Mouse (Mus musculus) thymus, adult 18-20 months (tissue): Measurements from ENCODE around the gene Slc5a4b.

Experiments used
- DNase-seq, 2 experiments: peaks; one replicate each; pipeline ENCODE4 v3.0.0; 2022; ENCODE audit warnings: mixed read lengths in 2 of 2

Gene Slc5a4b

DNA sequence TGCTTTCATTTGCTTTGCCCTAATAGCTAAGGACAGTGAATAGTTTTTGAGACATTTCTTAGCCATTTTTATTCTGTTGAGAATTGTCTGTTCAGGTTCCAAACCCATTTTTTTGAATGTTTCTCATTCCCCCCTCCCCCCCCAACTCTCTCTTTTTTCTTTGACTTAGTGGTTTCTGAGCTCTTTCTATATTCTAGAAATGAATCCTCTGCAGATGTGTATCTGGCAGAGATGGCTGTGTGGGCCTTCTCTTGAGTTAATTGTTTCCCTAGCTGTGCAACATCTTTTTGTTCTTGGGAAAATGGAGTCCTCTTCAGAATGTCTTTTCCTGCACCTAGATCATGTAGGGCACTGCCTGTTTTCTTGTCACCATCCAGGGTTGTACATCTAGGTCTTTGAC lies 75.5 kb downstream of the Slc5a4b start:
- DNase-seq, result no peak

DNA sequence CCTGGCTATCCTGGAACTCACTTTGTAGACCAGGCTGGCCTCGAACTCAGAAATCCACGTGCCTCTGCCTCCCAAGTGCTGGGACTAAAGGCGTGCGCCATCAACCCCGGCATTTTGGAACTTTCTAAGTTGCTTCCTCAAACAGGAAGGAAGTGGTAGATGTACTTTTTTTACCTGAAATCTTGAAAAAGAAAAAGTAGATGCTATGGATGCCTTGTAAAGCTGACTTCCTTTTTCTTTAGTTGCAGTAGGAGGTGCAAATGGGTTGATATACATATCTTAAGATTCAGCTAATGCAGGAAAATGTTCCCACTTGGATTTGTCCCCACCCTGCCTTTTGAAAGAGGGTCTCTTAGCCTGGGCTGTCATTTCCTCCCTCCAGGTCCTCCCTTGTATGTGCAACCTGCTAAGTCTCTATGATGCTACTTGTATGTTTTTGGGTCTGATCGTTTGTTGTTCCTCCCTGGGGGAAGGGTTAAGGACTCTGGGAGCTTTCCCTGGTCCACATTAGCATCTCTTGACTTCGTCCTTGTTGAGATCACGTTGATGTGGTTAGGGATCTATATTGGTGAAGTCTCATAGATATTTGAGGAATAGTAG lies 76.7 kb downstream of the Slc5a4b start:
- no peak for DNase-seq

DNA sequence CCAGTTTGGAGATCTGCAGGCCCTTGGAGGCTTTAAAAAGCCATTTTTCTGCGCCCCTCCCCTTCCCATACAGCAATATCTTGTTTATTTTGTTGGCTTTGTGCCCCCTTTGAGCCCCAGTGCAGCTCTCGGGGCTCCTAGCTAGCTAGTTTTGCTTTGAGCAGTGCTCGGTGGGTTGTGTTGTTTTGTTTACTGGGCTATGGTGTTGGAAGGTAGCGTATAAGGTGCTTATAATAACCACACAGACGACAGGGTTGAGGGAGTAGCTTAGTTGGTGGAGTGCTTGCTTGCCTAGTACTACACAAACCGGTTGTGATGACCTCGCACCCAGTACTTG lies 77.7 kb downstream of the Slc5a4b start:
- DNase-seq, result no peak

DNA sequence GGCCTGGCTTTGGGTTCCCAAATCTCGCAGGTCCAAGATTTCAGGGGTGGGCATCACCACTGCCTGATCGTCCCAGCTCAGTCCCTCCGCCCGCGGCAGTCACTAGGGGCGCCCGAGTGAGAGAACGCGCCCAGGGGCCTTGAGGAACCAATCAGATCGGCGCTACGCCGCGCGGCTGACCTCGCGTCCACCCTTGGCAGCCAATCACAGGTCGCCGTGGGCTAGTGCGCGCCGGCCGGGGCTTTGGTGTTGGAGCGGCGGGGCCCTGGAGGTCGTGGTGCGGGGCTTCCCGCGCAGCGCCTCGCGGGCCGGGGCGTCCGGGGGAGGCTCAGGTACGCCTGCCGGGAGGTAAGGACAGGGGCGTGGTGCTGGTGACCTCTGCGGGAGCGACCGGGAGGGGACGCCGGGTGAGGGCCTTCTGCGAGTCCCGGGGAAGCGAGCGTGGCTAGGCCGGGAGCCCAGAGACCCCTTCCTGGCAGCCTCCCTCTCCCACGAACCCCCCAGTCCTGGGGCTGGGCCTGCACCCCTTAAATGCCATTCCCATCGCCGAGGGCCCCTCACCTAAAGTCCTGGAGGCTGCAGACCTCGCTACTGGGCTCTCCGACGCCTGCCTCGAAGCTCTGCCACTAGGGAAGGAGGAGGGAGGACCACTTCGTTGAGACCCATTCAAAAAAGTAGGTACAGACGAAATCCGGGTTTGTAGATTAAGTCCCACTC lies 78.2 kb downstream of the Slc5a4b start, which contains the start of gene Zfp280b:
Zfp280b (plus strand) TSS at position 249 of the 717 bp plus-strand sequence.
- DNase-seq, result peak; percentile 91 to 92

DNA sequence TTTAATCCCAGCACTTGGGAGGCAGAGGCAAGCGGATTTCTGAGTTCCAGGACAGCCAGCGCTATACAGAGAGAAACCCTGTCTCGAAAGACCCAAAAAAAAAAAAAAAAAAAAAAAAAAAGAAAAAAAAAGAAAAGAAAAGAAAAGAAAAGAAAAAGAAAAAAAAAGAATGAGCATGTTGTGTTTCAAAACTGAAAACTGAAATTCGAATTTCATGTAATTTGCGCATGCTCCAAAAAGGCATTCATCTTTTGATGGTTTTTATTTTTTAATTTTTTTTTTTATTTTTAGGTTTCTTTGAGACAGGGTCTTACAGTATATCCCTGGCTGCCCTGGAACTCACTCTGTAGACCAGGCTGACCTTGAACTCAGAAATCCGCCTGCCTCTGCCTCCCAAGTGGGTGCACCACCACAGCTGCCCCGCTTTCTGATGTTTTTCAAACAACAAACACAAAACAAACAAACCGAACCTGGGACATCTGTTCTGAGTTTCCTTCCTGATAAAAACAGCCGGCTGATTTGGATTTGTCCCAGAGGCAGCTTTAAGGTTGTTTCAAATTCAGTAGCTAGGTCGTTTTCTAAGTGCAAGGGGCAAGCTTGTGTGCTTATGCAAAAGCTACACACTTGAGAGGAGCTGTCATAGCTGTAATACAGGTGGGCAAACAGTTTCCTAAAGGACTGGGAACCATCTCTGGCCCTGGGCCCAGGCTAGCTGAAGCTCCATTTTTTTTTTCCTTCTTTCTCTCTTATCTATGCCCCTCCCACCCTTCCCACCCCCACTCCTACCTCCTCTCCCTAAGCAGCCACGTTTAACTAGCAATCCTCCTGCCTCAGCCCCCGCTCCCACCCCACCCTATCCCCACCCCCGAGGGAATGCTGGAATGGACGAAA lies 79.0 kb downstream of the Slc5a4b start:
- no peak for DNase-seq

DNA sequence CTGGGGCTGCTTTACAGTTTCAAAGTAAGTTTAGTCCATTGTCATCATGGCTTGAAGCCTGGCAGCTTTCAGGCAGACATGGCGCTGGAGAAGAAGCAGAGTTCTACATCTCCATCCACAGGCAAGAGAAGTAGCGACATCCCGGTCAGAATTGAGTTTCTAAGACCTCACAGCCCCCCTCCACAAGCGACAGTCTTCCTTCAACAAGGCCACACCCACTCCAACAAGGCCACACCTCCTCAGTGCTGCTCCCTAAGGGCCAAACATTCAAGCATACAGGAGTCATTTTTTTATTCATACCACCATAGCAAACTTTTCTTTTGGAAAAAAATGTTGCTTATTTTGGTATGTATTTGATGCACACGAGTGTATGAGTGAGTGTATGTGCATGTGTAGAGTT lies 80.3 kb downstream of the Slc5a4b start:
- no peak for DNase-seq

DNA sequence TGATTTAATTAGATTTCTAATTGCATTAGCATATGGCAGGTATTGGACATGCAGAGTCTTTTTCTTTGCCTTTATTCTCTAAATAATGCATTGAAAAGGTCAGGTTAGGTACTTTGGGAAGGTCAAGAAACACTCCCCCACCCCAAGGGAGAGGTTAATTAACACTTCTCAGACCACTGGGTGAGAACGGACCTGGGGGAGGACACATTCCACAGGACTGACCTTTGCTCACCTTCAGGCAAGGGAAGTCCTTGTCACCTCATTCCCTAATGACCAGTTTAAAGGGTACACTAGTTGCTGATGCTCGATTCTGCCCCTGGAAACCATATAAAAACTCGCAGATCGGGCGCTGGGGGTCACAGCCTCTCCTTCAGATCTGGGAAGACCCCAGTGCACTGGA lies 81.5 kb downstream of the Slc5a4b start:
- DNase-seq, result no peak

DNA sequence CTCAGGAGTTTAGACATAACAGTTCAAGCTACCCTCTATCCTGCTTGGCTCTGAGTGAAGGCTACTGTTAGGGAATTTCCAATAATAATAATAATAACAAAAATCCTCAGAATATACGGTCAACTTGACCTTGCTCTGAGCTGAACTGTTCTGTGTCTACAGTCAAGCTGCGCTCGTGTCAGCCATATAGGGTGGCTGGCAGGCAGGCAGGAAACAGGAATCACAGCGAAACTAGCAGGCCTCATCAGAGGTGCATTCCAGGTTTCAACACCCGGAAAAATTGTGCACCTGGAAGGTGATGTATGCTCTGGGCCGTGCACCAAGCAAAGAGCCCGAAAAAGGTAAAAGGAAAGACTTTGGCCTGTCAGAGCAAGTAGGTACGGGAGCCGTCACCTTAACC lies 82.4 kb downstream of the Slc5a4b start:
- DNase-seq, result no peak

DNA sequence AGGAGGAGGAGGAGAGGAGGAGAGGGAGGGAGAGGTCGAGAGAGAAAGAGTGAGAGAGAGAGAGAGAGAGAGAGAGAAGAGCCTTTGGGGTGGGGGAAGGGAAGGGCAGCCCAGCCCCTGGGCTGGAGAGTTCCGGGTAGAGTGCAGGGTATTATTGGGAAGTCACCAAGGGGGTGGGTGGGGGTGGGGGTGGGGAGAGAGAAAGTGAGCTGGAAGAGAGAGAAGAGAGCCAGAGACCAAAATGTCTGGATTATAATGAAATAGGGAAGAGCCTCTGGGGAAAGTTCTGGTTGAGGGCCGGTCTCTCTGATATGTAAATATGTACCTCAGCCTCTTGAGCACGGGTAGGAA lies 82.8 kb downstream of the Slc5a4b start:
- DNase-seq, result no peak

DNA sequence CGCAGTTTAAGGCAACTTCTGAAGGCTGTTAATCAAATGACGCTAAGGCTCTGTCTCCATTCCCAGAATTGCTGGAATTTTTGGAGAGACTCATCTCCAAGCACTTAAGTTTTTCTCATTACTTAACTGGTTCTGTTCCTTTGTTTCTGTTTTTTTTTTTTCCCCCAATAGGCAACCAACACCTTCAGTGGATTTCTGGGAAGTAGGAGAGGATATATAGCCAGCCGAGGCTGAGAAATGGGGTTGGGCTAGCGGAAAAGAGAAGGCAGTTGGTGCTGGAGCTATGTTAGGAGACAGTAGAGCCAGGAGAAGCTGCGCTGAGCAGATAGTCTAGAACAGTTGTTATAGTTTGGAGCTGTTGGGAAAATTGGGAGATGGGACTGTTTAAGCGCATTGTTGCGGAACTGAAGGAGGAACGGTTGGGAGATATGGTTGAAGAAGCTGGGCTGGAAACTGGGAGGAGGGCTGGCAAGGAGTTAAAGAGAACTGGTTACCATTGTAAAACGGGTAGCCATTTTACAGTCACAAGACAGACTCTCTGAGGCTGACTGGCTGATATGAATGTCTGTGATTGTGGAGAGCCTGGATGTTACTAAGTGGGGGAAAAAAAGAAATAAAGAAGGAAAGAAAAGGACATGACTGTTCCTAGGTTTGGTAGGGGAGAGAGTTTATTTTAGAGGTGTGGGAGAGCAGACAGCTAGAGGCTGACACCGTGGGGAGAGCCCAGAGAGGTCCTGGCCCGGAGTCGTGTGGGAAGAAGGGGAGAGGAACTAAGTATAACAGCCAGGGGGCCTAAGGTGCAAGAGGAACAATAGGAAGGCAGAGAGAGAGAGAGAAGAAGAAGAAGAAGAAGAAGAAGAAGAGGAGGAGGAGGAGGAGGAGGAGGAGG lies 83.4 kb downstream of the Slc5a4b start:
- DNase-seq, result no peak

DNA sequence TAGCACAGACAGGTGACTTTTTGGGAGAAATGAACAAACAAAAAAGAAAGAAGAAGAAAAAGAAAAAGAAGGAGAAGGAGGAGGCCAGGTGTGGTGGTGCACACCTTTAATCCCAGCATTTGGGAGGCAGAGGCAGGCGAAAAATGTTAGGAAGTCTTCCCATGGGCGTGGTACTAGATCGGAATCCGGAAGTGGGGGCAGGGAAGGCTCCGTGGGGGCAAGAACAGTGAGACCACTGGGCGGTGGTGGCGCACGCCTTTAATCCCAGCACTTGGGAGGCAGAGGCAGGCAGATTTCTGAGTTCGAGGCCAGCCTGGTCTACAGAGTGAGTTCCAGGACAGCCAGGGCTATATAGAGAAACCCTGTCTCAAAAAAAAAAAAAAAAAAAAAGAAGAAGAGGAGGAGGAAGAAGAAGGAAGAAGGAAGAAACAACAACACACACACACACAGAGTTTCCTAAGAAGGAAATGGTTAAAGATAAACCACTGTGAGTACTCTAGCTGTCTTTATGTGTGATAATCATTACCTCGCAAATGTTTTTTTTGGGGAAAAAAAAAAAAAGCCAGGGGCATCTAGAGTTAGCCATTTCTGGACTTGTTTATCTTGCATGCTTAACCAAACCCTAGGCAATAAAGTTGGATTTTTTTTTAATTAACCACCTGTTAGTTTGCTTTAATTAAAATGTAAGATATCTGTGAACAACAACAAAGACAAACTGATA lies 85.1 kb downstream of the Slc5a4b start:
- DNase-seq, result no peak

DNA sequence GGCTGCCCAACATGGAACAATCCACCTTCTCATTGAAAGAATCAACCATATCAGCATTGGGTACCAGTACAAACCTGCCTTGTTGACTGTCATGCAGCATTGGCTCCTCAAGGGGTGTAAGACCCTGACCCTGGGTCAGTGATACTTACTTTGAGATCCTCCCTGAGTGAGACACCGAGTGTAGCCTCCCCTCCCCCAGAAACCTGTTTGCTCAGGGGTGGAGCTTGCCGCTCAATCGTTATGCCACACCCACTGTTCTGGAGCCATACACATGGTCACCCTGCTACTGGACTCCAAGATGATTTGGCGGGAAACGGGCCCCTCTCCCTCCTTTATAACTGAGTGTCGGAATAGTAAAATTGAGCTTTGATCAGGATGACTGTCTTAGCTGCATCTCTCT lies 86.8 kb downstream of the Slc5a4b start:
- no peak for DNase-seq

DNA sequence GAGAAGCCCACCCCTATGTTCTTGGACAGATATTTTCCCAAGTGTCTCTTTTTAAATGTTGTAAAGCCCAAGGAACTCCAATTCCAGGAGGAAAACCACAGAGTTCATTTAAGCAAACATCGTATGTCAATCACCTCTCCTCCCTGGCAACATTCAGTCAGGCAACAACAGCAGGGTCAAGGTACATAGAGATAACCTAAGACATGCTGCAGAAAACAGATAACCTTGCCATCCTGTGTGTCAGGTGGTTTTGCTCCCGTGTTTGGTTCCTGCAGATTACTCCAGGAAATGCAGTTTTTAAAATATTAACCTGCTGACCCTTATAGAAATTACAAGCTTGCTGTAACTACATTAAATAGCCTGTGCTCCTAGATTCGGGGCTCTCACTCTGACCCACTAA lies 89.0 kb downstream of the Slc5a4b start:
- DNase-seq, result no peak

DNA sequence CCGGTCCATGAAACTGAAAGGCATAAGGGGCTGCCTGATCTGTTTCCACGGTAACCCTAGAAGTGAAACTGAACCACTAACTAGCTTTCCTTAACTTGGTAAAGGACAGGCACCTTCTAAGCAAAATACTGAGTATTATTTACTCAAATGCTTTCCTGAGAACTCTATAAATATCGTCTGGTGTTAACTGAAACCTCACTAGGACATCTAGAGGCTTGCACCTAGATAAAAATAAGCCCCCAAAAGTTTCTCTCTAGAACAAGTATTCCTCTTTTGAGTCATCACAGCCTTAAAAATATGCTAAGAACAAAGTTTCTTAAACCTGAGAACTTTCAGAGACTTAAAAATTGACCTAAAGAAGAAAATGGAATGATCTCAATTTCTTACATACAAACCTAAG lies 93.9 kb downstream of the Slc5a4b start:
- DNase-seq, result no peak

DNA sequence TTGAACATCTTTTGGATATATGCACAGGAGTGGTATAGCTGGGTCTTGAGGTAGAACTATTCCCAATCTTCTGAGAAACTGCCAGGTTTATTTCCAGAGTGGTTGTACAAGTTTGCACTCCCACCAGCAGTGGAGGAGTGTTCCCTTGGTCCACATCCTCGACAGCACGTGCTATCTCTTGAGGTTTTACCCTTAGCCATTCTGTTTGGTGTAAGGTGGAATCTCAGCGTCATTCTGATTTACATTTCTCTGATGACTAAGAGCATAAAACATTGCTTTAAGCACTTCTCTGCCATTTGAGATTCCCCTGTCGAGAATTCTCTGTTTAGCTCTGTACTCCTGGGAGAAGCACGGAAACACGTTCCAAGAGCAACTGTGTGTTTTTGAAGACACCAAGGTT lies 97.8 kb downstream of the Slc5a4b start:
- no peak for DNase-seq

DNA sequence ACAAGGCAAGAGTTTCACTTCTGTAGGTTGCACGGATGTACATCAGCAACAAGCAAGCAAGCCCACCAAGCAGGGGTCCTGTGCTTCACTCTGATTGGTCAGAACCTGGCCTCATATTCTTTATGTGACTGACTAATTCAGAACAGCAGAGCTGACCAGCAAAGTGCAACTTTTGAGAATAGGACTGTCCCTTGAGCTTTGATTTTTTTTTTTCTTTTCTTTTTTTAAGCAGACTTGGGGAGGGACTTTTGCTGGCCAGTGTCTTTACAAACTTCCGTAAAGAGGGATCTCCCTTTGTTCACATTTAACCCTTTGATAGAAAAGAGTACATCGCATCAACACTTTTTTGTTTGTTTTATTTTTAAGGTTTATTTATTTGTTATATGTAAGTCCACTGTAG lies 100.9 kb downstream of the Slc5a4b start:
- no peak for DNase-seq
